Mouse (Mus musculus) liver, adult 2 months (tissue): ENCODE results near the gene Ercc8. TPM values are rescaled to one million over a fixed set of nuclear protein-coding genes. Genes with fewer than 3 reads are reported as not detected.

ENCODE experiments used
- DNase-seq: peaks from one replicate; pipeline ENCODE4 v3.0.0-alpha.2; 2011; ENCODE audit warnings: low read depth, low spot score; ENCODE audit errors: extremely low read depth
- H3K27ac ChIP-seq: fragments of 200-500 bp; replicated peaks from 2 replicates; pipeline ENCODE4 v1.5.1; 2012; ENCODE audit warnings: low read depth, mild to moderate bottlenecking, control low read depth, inconsistent platforms, low read length; ENCODE audit not compliant: insufficient read depth
- H3K27me3 ChIP-seq: fragments of 200-500 bp; 2 replicates; pipeline ENCODE4 v1.6.1; 2012; ENCODE audit warnings: mild to moderate bottlenecking, moderate library complexity, low read length, inconsistent platforms; ENCODE audit not compliant: control insufficient read depth, insufficient read depth
- H3K36me3 ChIP-seq: fragments of 200-500 bp; 2 replicates; pipeline ENCODE4 v1.6.1; 2012; ENCODE audit warnings: low read length, inconsistent platforms; ENCODE audit not compliant: control insufficient read depth, insufficient read depth
- H3K4me1 ChIP-seq: fragments of 200-500 bp; 2 replicates; pipeline ENCODE4 v1.6.1; 2011; ENCODE audit warnings: low read length; ENCODE audit not compliant: control insufficient read depth, insufficient read depth
- H3K4me3 ChIP-seq: fragments of 200-500 bp; 2 replicates; pipeline ENCODE4 v1.5.1; 2011; ENCODE audit warnings: low read depth, mild to moderate bottlenecking, control low read depth, low read length, moderate library complexity; ENCODE audit not compliant: insufficient read depth
- H3K79me2 ChIP-seq: fragments of 200-500 bp; 2 replicates; pipeline ENCODE4 v1.6.1; 2012; ENCODE audit warnings: inconsistent platforms, mild to moderate bottlenecking, low read length, moderate library complexity; ENCODE audit not compliant: control insufficient read depth, insufficient read depth
- H3K9ac ChIP-seq: fragments of 200-500 bp; 2 replicates; pipeline ENCODE4 v1.6.1; 2012; ENCODE audit warnings: low read depth, mild to moderate bottlenecking, control low read depth, inconsistent platforms, low read length
- CTCF ChIP-seq: fragments of 200-500 bp; IDR thresholded peaks from 2 replicates; pipeline ENCODE4 v1.5.1; 2011; ENCODE audit warnings: low read depth, low read length, control low read depth
- POLR2A ChIP-seq: fragments of 200-500 bp; IDR thresholded peaks from 2 replicates; pipeline ENCODE4 v1.6.1; 2011; ENCODE audit warnings: low read length, control low read depth; ENCODE audit not compliant: insufficient read depth; ENCODE audit errors: extremely low read depth
- WGBS: fragments of 180-500 bp; shearing (Covaris S2); methylation state at CpG from one replicate; pipeline ENCODE4 v1.1.7; 2018; 5-methylcytosine and 5-hydroxymethylcytosine counted together
- polyA plus RNA-seq: library from polyadenylated mRNA; depleted of rRNA; stranded (reverse); fragments of >200 nt; gene quantifications from 2 replicates; pipeline ENCODE4 v1.2.3, GENCODE M21; 2012
- total RNA-seq: library from RNA; depleted of rRNA; stranded (reverse); fragments of >200 nt; gene quantifications from 2 replicates; pipeline ENCODE4 v1.2.3, GENCODE M21; 2014

Gene Ercc8
- total and polyA plus RNA-seq, 2 experiments: 3.7 to 3.9 TPM

- no peak for DNase-seq
- H3K36me3 ChIP-seq: no peaks in the 10 kb centered on the region
- no peaks in the 10 kb centered on the region for H3K4me1 ChIP-seq
- no peak overlapping the region for H3K4me3 ChIP-seq
- no peak for TF ChIP-seq POLR2A
- 0 out of 2 replicates have a peak, but pooled peaks have one; percentile 0 for TF ChIP-seq CTCF
- H3K27ac ChIP-seq: no peak overlapping the region
- no peak overlapping the region for H3K9ac ChIP-seq
- peaks cover 3% of the 10 kb centered on the region; the same call in 1 of the 2 replicates for H3K79me2 ChIP-seq
- no peaks in the 10 kb centered on the region for H3K27me3 ChIP-seq
- WGBS: 73% methylated on average over 7 of the region's 7 CpGs
Measured at GRCm38 (mm10) chr13:108129070-108129469, 29.5 kb upstream of the Ercc8 start.

DNA sequence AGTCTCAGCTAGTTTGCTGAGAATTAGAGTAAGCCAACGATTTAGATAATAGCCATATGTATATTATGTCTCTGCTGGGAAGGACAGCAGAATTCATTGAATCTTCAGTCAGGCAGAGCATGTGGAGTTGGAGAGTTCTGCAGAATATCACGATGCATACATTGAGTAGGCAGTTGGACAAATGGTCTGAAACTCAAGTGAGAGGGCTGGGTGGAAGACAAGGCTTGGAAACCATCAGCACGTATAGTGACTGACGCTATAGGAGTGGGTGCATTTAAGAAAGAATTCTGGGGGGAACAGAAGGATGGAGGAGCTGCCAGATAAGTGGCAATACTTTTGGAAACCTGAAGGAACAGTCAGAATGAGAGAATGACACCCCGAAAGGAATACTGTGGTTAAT lies 27.8 kb upstream of the Ercc8 start:
- peaks cover 3% of the 10 kb centered on the region; the same call in 1 of the 2 replicates for H3K79me2 ChIP-seq
- H3K27ac ChIP-seq: no peak overlapping the region
- TF ChIP-seq CTCF (no peak), POLR2A (no peak)
- no peak for DNase-seq
- H3K4me3 ChIP-seq: no peak overlapping the region
- WGBS: 95% methylated on average over 5 of the region's 5 CpGs
- no peaks in the 10 kb centered on the region for H3K27me3 ChIP-seq
- no peak overlapping the region for H3K9ac ChIP-seq
- no peaks in the 10 kb centered on the region for H3K36me3 ChIP-seq
- H3K4me1 ChIP-seq: no peaks in the 10 kb centered on the region

- no peaks in the 10 kb centered on the region for H3K27me3 ChIP-seq
- no peak for DNase-seq
- no peak for TF ChIP-seq CTCF
- no peak for TF ChIP-seq POLR2A
- no peak overlapping the region for H3K4me3 ChIP-seq
- H3K36me3 ChIP-seq: no peaks in the 10 kb centered on the region
- peaks cover 3% of the 10 kb centered on the region; the same call in 1 of the 2 replicates for H3K79me2 ChIP-seq
- H3K9ac ChIP-seq: no peak overlapping the region
- no peaks in the 10 kb centered on the region for H3K4me1 ChIP-seq
- no peak overlapping the region for H3K27ac ChIP-seq
- 77% methylated on average over 6 of the region's 6 CpGs for WGBS
Measured at GRCm38 (mm10) chr13:108132031-108132819, 26.3 kb upstream of the Ercc8 start.

DNA sequence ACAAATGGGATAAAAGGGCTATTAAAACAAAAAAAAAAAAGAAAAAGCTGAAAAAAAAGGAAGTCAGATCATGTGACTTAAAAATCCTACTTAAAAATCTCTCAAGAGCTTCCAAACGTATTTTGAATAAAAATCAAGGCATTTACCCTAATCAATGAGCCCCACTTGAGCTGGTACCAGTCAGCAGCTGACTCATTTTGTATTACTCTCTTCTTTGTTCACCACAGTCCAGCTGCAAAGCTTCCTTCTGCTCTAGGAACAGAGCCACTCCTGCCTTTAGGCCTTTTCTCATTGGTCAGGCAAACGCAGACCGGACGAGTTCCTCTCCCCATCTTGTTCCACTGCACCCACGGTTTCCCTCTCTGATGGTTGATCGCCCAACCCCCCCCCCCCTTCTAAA lies 22.9 kb upstream of the Ercc8 start:
- Histone ChIP-seq H3K27me3 (no peaks in the 10 kb centered on the region), H3K36me3 (no peaks in the 10 kb centered on the region), H3K79me2 (peaks cover 3% of the 10 kb centered on the region; the same call in 1 of the 2 replicates), H3K4me1 (no peaks in the 10 kb centered on the region), H3K9ac (no peak overlapping the region), H3K4me3 (no peak overlapping the region), H3K27ac (no peak overlapping the region)
- no peak for TF ChIP-seq CTCF
- no peak for DNase-seq
- 83% methylated on average over 6 of the region's 6 CpGs for WGBS

DNA sequence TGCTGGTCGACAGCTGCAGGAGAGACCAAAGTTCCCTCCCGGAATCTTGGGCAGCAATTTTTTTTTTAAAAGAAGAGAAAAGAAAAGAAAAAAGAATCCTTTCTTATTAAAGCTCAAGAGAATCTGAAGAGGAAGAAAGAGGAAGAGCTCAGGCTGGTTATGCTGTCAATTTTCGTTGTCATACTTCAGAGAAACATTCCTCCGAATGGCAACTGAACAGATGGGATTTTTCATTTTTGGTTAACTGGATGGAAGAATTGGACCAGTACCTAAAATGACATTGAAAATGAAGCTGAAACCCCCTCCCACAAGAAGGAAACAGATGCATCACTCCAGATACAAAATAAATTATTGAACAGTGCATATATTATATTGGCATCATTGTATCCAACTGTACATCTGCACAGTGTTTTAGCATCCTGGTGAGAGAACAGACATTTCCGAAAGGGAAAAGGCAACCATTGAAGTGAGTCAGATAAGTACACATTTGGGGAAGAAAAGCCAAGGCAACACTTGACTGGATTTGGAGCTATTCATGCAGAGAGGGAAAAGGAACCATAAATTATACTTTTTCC lies 20.0 kb upstream of the Ercc8 start:
- no peak overlapping the region for H3K4me3 ChIP-seq
- no peak for DNase-seq
- H3K4me1 ChIP-seq: no peaks in the 10 kb centered on the region
- 87% methylated on average over 5 of the region's 5 CpGs for WGBS
- no peaks in the 10 kb centered on the region for H3K27me3 ChIP-seq
- H3K79me2 ChIP-seq: no peaks in the 10 kb centered on the region; the same call in 1 of the 2 replicates
- no peak overlapping the region for H3K27ac ChIP-seq
- H3K9ac ChIP-seq: no peak overlapping the region
- H3K36me3 ChIP-seq: no peaks in the 10 kb centered on the region
- TF ChIP-seq POLR2A (no peak), CTCF (no peak)

- peaks cover 4% of the 10 kb centered on the region; the same call in 1 of the 2 replicates for H3K79me2 ChIP-seq
- H3K27ac ChIP-seq: no peak overlapping the region
- no peak for DNase-seq
- WGBS: 95% methylated on average over 8 of the region's 8 CpGs
- H3K27me3 ChIP-seq: no peaks in the 10 kb centered on the region
- H3K9ac ChIP-seq: no peak overlapping the region
- no peak for TF ChIP-seq POLR2A
- no peak for TF ChIP-seq CTCF
- no peaks in the 10 kb centered on the region for H3K36me3 ChIP-seq
- H3K4me1 ChIP-seq: no peaks in the 10 kb centered on the region
- no peak overlapping the region for H3K4me3 ChIP-seq
Measured at GRCm38 (mm10) chr13:108144086-108144485, 14.4 kb upstream of the Ercc8 start.
